Mouse (Mus musculus): Measurements from ENCODE around the gene Ccdc33. TPM values are rescaled to one million over a fixed set of nuclear protein-coding genes. Genes with fewer than 3 reads are reported as not detected.
A peak's percentile ranks its signal among the peaks of the same experiment; 100 is the strongest.

Gene Ccdc33
- total RNA-seq, 2 experiments from 2014 or later, result not detected

- DNase-seq, result no peak
These were observed 26.8 kb downstream of the Ccdc33 start for GRCm38 (mm10) chr9:58091623-58092425.

DNA sequence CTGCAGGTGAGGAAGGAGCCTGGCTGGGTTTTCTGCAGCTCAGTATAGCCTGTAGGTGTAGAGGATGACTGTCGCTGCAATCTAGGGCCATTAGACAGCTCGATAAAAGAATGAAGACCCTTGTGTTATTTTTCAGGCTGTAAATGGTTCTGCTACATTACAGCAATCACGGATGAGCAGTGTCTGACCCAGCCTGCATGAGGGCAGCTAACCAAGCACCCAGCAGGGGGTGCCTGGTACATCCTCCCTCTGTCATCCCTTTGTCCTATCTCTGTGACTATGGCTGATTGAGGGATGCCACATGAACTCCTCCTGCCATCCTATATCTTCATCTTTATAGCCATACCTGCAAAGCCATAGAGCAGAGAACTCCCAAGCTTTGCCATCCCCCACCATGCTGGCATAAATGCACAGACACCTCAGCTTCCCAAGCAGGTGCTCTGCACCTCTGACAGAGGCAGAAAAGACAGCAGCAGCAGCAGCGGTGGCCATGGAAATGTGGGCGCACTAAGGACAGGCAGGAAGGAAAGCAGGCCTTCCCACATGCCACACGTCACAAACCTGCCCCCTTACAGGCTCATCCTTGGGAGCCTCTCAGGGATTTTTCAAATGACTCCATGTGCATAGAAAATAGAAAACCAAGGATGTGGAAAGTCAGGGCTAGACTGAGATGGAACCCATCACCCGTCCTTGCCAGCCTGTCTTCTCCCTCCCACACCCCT lies 31.2 kb downstream of the Ccdc33 start:
- DNase-seq, result no peak

GRCm38 (mm10) chr9:58086861-58087260 lies 31.8 kb downstream of the Ccdc33 start:
- no peak for DNase-seq

DNA sequence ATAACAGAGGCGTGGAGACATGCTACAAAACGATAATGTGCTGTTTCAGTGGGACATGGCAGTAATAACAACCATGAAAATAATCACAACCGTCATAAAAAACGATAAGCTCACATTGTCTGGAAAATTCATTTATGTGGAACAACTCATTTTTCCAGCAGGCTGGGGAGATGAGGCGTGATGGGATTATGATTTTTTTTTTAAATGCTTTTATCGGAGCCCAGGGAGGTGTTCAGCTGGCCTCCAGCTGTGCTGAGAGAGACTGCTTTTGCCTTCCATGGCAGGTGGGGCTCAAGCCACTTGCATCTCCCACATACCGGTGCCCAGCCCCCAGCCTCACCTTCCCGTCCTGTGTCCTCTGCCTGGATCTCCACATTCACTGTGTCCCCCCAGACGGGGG lies 32.4 kb downstream of the Ccdc33 start:
- no peak for DNase-seq

DNA sequence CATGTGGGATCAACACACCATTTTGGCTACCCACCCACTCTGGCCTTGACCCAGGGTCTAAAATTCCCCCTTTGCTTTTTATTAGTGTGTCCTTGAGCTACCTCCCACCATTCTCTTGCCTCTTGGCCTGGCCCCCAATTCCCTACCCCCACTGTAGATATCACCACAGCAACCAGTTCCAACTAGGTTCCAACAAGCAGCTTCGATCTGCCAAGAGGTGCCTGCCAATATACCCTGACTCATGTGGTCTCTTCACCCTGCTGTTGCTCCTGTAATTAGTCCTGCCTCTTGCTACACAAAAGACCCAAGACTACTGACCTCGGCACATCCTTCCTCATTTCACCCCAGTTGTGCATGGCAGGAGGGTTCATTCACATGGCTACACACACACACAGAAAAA lies 33.5 kb downstream of the Ccdc33 start:
- no peak for DNase-seq

DNA sequence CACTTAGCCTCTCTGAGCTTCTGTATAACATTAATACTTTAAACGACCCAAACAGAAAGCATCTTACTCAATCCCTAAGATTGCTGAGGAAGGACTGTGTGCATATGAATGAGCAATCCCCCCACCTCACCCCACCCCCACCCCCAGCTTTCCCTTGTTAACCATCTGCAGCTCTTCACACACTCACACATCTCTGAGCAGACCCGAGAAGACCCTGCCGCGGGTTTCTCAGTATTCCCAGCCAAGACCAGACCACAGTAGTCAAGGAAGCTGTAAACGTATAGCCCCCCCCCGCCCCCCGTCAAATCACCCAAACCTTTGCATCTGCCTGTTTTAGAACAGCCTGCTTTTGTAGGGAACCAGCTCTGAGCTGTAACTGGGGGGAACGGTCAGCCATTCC lies 34.0 kb downstream of the Ccdc33 start:
- no peak for DNase-seq

GRCm38 (mm10) chr9:58074561-58074960 lies 44.1 kb downstream of the Ccdc33 start:
- DNase-seq, result no peak

DNA sequence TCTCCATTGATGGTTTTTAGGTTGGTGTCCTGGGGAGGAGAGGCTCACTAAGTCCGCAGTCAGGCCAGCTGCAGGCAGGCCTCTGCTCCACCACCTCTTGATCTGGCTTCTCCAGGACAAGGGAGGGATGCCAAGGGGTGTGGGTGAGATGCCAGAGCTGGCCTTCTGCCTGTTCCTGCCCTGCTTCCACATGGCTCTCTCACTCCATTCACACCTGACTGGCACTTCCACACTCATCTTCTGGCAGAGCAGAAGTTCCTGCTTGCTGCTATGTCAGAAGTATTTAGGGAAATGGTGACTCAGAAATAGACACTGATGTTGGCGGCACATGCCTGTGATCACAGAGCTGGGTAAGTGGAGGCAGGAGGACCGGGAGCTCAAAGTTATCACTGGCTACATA lies 51.1 kb downstream of the Ccdc33 start:
- DNase-seq, result no peak

DNA sequence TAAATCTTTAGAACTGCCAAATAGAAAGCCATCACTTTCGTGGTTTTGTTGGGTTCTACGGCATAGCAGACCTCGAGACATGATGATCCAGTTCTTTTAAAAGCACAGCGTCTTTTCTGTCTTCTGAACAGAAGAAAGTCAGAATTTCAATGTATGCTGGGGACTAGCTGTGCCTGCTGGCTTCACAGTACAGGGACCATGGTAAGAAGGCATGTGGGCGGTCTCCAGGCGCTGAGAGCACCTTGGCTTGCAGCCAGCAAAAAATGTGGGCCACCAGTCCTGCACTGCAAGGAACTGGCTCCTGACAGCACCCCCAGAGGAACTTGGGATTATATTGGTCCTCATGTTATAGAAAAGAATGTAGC lies 51.9 kb downstream of the Ccdc33 start:
- DNase-seq, result no peak

- DNase-seq, result no peak
These were observed 52.5 kb downstream of the Ccdc33 start for GRCm38 (mm10) chr9:58065977-58066730.

DNA sequence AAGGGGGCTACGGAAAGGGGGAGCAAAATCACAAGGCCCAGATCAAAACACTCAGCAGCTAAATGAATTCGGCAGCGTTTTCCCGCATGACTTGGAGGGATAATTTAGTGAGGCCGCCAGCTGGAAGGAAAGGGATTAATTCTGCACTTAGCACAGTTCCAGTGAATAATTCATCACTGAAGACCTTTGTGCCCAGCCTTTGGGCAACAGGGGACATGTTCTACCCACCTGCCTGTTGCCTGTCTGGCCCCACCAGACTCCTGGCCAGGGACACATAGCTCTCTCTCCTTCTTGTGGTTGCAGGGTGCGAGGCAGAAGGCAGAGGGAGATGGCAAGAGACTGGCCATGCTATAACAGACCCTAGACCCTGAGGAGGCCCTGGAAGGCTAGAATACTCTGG lies 53.1 kb downstream of the Ccdc33 start:
- DNase-seq, result no peak

GRCm38 (mm10) chr9:58063531-58063930 lies 55.1 kb downstream of the Ccdc33 start, which contains the start of gene Stra6:
Stra6 (plus strand) TSS chr9:58063788.
- DNase-seq, result no peak

- peak; percentile 80 for DNase-seq
These were observed 57.7 kb downstream of the Ccdc33 start for GRCm38 (mm10) chr9:58060677-58061667.

- DNase-seq, result no peak
These were observed 58.7 kb downstream of the Ccdc33 start for GRCm38 (mm10) chr9:58059920-58060319.

DNA sequence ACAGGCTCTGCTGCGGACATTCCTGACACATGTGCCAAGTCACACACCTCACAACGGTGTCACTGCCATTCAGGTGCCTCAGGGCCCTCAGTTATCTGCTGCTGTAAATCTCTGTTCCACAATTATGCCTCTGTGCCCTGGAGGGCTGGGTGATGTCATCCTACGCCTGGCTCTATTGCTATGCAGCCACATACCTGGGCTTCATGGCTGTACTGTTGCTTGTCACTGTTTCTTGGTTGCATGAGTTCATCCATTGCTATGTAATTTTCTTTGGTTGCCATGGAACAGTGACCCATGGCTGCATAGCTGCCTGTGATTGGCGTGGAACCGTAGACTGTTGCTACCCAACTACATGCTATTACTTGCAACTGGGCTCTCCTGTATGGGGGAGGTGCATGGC lies 63.0 kb downstream of the Ccdc33 start:
- DNase-seq, result no peak

DNA sequence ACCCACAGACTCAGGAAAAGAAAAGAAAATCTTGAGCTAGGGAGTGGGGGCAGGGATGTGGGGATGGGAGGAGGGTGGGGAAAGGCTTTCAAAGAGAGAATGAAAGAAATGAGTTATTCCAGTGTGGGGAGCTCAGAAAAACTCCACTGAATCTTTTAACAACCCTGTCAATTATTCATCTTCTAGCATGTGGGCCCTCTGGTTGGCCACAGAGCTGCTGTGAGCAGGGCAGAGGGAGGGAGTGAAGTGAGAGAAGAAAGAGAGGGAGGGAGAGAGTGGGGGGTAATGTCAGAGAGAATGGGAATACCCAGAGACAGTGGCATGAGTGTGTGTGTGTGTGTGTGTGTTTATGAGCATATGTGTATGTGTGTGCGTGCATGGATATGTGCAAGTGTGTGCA lies 64.6 kb downstream of the Ccdc33 start:
- no peak for DNase-seq

- no peak for DNase-seq
These were observed 65.1 kb downstream of the Ccdc33 start for GRCm38 (mm10) chr9:58053544-58053943.

GRCm38 (mm10) chr9:58053102-58053501 lies 65.5 kb downstream of the Ccdc33 start:
- DNase-seq, result peak; percentile 45

DNA sequence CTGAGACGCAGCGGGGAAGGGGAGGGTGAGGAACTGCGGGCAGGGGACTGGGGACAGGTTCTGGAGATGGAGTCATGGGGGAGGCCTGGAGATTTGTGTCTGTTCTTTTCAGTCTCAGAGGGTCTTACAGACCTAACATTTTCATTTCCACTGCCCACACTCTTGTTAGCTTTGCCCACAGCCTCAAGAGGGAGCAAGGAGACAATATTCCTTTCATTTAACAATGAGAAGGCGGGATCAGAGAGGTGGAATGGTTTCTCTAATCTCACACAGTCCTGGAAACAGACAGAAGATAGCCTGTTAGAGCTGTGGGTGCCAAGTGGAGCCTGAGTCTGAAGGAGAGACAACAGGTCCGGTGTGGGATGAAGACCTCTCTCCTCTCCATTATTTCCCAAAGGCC lies 66.7 kb downstream of the Ccdc33 start:
- DNase-seq, result no peak

DNA sequence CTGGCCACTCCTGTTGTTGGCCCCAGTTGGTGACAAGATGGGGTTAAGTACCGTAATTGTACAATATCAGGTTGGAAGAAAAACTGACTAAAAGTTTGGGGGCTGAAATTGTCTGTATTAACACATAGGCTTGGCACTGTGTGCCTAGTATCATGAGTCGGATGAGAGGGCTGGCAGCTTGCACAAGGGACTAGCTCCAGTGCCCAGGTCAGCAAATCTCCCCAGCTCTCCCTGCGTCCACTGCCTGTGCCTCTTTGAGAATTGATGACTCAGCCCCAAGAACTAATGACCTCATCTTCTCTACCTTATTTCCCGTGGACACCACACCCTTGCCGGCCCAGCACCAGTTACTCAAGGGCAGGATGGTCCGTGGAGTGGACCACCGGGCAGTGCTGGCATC lies 68.8 kb downstream of the Ccdc33 start:
- DNase-seq, result no peak

DNA sequence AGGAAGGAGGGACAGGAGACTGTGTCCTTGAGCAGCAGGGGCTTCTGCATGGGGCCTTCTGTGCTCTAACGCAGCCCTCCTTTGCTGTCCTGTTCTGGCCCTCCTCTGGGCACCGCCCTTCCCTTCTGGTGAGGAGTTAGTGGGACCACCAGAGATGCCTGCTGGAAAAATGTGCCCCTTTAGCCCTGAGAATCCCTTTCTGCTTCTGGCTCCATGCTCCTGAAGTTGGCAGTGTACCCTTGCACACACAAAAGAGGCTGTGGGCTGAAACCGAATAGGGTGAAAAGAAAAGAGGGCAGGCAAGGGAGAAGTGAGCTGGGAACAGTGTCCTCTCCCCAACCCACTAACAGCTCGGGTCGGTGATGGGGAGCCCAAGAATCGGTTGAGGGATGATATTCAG lies 69.4 kb downstream of the Ccdc33 start:
- DNase-seq, result no peak

- no peak for DNase-seq
These were observed 70.0 kb downstream of the Ccdc33 start for GRCm38 (mm10) chr9:58048621-58049020.

Measured in gastrocnemius, postnatal 10 days (tissue).